Mouse (Mus musculus): ENCODE data around the gene Wdr63.

Gene Wdr63

DNA sequence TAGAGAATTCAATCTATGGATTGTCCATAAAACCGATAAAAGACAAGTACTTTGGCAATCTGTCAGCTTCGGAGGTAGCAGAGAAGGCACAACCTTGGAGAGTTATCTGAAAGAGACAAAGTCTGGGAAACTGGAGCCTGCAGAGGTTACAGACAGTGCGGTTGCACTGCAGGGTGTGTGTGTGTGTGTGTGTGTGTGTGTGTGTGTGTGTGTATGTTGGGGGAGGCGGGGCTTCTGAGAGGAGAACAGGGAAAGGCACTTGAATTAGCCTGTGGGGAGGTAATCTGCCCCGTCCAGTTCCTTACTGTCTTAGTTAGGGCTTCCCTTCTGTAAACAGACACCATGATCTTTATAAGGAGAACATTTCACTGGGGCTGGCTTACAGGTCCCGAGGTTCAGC is 100.1 kb downstream of the Wdr63 start:
- no peak for DNase-seq

DNA sequence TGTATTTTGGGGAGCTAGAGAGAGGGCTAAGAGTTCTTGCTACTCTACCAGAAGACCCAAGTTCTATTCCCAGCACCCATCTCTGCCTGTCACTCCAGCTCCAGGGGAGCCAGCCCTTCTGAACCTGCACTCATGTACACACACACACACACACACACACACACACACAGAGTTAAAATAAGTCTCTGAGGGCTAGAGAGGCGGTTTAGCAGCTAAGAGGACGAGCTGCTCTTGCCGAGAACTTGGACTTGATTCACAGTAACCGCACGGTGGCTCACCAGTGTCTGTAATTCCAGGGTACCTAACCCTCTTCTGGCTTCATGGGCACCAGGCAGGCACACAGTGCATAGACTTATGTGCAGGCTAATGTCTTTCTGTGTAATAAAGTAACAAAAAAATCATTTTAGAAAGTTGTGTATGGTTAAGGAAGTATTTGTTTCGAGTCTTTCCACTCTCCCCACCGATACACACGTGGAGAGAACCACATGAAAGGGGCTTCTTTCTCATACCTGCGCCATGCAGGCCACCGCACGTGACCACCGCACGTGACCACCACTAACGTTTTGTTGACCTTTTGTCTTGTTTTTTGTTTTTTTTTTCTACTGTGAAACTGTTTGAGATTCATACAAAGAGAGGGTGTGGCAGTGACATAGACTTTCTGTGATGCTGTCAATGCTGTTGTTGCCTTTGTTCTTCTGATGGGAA is 103.4 kb downstream of the Wdr63 start:
- DNase-seq, result no peak

DNA sequence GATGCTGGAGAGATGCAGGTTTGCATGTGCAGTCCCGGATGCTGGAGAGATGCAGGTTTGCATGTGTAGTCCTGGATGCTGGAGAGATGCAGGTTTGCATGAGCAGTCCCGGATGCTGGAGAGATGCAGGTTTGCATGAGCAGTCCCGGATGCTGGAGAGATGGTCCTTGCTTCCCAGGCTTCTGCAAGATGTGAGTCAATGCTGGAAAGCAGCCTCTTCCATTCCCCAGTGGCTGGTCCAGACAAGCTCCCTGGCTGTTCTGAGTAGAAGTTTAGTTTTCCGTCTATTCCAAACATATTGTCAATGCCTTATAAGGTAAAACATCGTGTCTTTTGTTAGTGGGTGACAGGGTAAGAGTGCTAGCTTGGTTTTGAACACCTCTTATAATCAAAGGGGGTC is 111.4 kb downstream of the Wdr63 start:
- peak in 1 of 2 experiments; percentile 2 for DNase-seq

DNA sequence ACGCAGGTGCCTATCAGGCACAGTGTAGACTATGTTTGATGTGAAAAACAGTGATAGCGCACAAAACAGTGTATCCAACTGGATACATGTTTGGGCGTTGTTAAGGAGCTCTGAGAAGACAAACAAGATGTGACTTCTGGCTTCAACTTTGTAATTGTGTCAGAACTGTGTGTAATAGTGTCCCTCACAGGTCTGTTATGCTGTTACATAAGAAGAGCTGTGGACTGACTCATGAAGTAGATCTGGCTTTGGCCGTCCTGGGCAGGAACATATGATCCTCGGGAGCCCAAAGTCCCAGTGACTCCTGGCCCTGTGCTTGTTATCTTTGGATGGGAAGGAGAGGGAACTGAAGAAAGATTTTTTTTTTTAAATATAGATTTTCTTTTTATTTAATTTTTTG is 112.4 kb downstream of the Wdr63 start:
- DNase-seq, result no peak

DNA sequence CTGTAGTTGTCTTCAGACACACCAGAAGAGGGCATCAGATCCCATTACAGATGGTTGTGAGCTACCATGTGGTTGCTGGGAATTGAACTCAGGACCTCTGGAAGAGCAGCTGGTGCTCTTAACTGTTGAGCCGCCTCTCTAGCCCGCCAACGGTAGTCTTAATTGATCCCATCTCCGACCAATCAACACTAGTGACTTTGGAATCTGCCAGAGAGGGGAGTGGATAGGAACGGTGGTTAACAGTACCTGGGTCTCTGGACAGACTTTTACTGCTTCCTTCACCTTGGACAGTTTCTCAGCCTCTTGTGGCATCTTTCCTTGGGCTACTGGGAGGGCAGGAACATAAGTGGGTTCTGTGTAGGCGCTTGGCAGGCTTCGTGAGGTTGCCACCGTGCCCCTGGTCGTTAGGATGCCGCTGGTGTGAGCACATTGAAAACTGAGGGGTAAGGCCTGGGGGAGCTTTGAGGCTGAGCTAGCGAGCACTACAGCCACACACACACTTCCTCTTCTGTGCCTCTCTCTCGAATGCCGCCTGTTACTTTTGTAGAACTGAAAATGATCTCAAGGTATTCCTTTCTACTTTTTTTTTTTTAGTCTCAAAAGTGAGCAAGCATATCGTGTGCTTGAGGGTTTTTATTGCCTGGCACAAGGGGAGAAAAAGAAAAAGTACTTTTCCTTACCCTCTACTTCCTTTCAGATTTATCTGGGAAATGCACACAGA is 114.3 kb downstream of the Wdr63 start:
- DNase-seq, result no peak

DNA sequence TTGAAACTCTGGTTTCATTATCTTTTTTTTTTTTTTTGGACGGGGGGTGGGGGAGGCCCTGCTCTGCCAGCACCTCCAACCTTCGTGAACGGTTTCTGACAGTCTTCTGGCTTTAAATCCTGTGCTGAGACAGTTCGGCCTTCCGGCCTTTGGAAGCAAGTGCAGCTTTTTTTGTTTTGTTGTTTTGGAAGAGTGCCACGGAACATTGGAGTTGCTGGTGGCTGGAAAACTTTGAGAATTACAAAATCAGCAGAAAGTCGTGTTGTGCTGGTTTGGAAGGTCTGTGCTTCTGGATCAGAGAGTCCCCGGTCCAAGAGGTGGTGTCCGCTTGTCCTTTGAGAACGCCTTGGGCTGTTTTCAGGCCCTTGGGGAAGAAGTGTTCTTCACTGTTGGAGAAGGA is 115.1 kb downstream of the Wdr63 start:
- DNase-seq, result peak; percentile 33 to 68

DNA sequence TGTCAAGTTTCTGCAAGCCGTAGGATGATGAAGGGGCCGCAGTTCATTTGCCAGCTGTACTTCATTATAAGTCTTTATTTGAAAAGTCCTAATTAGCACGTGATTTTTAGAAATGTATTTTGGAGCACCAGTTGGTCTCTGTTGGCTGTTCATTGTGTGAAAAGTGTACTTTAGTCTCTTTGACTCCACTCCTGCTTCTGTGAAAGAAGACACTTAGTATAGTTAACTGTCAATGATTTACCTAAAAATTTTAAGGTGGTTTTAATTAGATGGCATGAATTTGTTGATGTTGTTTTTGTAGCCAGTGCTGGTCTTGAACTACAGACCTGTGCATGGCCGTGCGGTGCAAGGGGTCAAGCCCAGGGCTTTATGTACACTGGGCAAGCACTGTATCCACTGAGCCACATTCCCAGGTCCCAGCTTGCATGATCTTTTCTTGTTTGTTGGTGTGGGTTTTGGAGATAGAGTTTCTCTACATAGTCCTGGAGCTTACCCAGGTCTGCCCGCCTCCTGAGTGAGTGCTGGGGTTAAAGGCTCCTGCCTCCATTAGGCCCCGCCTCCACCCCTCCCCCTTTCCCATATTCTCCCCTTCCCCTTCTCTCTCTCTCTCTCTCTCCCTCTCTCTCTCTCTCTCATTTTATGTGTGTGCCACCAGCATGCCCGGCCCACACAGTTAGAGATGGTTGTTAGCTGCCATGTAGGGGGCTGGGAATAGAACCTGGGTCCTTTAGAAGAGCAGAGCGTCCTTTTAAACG is 115.8 kb downstream of the Wdr63 start:
- DNase-seq, result peak in 1 of 2 experiments; percentile 2

DNA sequence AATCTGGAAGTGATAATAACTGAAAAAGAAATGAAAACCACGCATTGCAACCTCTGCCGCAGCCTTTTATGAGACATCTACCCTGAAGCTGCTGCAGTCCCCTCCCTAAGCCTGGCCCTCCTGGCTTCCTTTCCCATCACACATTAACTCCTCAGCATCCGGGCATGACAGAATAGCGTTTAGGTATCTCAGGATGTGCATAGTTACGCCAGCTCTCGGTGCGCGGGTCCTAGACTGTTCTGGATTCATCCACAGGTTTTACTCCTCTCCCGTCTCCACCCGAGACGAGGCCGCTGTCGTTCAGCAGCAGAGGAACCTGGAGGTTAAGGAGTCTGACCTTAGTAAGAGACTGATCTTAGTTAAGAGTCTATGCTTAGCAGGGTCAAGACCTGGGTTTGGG is 116.8 kb downstream of the Wdr63 start:
- peak in 1 of 2 experiments; percentile 3 for DNase-seq

Data from lung, postnatal 4 days (tissue).